Mouse (Mus musculus) stomach, adult 2 months (tissue): ENCODE measurements around the gene Gm9040. TPM values are rescaled to one million over a fixed set of nuclear protein-coding genes. Genes with fewer than 3 reads are reported as not detected.

ENCODE experiments used
- polyA plus RNA-seq: library from polyadenylated mRNA; depleted of rRNA; stranded (reverse); fragments of >200 nt; gene quantifications from 2 replicates; pipeline ENCODE4 v1.2.3, GENCODE M21; 2012; rRNA removed

Gm9040 gene
- not detected in 2 replicates for polyA plus RNA-seq

DNA sequence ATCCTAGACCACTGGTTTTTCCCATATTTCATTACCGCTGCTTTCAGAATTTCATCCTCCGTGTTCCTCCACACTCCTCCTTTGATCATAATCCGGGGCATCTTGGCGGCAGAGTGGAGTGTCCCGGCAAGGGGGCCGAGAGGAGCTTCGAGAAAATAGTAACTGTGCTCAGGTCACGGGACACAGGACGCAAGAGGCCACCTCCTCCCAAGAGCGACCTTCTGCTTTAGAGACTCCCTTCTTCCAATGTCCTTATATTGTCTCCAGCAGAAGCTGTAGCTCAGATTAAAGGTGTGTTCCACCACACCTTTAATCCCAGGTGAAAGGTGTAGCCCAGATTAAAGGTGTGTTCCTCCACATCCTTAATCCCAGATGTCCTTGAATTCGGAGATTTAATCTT lies at the start of gene Gm9040:
Gene Gm9040 (minus strand): TSS at position 101 of the 400 bp plus-strand sequence.

DNA sequence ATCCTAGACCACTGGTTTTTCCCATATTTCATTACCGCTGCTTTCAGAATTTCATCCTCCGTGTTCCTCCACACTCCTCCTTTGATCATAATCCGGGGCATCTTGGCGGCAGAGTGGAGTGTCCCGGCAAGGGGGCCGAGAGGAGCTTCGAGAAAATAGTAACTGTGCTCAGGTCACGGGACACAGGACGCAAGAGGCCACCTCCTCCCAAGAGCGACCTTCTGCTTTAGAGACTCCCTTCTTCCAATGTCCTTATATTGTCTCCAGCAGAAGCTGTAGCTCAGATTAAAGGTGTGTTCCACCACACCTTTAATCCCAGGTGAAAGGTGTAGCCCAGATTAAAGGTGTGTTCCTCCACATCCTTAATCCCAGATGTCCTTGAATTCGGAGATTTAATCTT lies 27.2 kb upstream of the Gm9040 start, which contains the start of gene Gm9049:
Gene Gm9049 (minus strand): TSS at position 101 of the 400 bp plus-strand sequence.

DNA sequence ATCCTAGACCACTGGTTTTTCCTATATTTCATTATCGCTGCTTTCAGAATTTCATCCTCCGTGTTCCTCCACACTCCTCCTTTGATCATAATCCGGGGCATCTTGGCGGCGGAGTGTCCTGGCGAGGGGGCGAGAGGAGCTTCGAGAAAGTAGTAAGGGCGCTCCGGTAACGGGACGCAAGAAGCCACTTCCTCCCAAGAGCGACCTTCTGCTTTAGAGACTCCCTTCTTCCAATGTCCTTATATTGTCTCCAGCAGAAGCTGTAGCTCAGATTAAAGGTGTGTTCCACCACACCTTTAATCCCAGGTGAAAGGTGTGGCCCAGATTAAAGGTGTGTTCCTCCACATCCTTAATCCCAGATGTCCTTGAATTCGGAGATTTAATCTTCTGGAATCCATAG lies 21.8 kb upstream of the Gm9040 start, which contains the start of gene Gm9048:
Gene Gm9048 (minus strand): TSS at position 101 of the 400 bp plus-strand sequence.

DNA sequence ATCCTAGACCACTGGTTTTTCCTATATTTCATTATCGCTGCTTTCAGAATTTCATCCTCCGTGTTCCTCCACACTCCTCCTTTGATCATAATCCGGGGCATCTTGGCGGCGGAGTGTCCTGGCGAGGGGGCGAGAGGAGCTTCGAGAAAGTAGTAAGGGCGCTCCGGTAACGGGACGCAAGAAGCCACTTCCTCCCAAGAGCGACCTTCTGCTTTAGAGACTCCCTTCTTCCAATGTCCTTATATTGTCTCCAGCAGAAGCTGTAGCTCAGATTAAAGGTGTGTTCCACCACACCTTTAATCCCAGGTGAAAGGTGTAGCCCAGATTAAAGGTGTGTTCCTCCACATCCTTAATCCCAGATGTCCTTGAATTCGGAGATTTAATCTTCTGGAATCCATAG lies 16.4 kb upstream of the Gm9040 start, which contains the start of gene Gm9046:
Gene Gm9046 (minus strand): TSS at position 101 of the 400 bp plus-strand sequence.

DNA sequence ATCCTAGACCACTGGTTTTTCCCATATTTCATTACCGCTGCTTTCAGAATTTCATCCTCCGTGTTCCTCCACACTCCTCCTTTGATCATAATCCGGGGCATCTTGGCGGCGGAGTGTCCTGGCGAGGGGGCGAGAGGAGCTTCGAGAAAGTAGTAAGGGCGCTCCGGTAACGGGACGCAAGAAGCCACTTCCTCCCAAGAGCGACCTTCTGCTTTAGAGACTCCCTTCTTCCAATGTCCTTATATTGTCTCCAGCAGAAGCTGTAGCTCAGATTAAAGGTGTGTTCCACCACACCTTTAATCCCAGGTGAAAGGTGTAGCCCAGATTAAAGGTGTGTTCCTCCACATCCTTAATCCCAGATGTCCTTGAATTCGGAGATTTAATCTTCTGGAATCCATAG lies 11.0 kb upstream of the Gm9040 start, which contains the start of gene Gm9045:
Gene Gm9045 (minus strand): TSS at position 101 of the 400 bp plus-strand sequence.

DNA sequence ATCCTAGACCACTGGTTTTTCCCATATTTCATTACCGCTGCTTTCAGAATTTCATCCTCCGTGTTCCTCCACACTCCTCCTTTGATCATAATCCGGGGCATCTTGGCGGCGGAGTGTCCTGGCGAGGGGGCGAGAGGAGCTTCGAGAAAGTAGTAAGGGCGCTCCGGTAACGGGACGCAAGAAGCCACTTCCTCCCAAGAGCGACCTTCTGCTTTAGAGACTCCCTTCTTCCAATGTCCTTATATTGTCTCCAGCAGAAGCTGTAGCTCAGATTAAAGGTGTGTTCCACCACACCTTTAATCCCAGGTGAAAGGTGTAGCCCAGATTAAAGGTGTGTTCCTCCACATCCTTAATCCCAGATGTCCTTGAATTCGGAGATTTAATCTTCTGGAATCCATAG lies 5.5 kb upstream of the Gm9040 start, which contains the start of gene Gm9044:
Gene Gm9044 (minus strand): TSS at position 101 of the 400 bp plus-strand sequence.

DNA sequence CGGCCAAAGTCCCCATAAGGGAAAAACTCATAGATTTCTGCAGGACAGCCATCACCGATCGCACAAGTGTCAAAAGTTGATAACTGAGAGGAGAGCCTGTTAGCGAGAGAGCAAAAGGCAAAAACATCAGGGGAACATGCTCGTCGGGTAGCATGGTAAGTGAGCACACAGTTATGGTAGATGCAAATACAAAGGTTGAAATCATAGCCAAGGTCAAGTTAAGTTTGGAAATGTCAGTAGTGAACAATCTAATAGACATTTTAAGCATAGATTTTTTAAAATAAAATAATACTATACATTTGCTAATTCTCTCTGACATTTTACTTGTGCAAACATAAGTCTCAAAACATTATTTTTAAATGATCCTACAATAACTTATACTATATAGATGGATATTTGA lies 31.8 kb downstream of the Gm9040 start, which contains the start of gene Iltifb:
Gene Iltifb (minus strand): TSS at position 101 of the 400 bp plus-strand sequence.

Other genes starting within 250 kb of the Gm9040 start
- 0.31 and 0.81 TPM in 2 replicates for gene Mdm1, start 185.2 kb downstream of the Gm9040 start, polyA plus RNA-seq
- not detected in 2 replicates for gene Il22, start 122.0 kb downstream of the Gm9040 start, polyA plus RNA-seq
- gene Gm32717, start 86.2 kb downstream of the Gm9040 start, polyA plus RNA-seq = not detected in 2 replicates
- gene Gm32802, start 68.3 kb downstream of the Gm9040 start, polyA plus RNA-seq = not detected in 2 replicates
- not detected in 2 replicates for gene Iltifb, start 31.9 kb downstream of the Gm9040 start, polyA plus RNA-seq
- not detected in 2 replicates for gene Gm9044, start 5.4 kb upstream of the Gm9040 start, polyA plus RNA-seq
- not detected in 2 replicates for gene Gm9045, start 10.9 kb upstream of the Gm9040 start, polyA plus RNA-seq
- gene Gm9046, start 16.3 kb upstream of the Gm9040 start, polyA plus RNA-seq = not detected in 2 replicates
- gene Gm9048, start 21.7 kb upstream of the Gm9040 start, polyA plus RNA-seq = not detected in 2 replicates
- gene Gm9049, start 27.1 kb upstream of the Gm9040 start, polyA plus RNA-seq = not detected in 2 replicates
- not detected in 2 replicates for gene Ifng, start 114.1 kb upstream of the Gm9040 start, polyA plus RNA-seq